Mouse (Mus musculus): ENCODE results near the gene Med25.

The Med25 gene

DNA sequence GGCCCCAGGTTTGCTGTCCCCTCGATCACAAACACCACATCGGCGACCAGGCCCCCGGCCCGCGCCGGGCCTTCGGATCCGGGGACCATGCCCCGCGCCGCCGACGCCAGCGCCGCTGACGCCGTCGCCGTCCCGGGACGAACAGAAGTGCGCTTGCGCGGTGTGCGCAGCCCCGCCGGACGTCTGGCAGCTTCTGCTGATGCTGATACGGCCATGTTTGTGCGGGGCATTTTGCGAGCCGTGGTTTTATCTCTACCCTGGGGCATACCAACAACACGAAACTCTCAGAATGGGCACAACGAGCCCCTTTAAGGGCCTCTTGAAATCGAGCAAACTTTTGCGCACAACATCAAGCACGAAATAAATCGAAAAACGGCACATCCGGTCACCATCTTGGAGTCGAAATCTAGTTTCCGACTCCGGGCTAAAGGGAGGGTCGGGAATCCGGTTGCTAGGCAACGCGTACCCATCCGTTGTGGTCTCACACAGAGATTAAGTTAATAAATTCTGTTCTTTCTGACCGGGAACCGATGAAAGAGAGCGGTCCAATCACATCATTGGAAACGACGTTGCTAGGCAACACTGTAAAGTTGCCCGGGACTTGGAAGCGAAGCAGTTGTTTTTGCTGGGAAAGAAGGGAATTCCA is at the start of gene Med25:
Gene Med25 (minus strand): TSS at position 437 of the 646 bp plus-strand sequence.
- DNase-seq (ENCODE audit: extremely low spot score, low read depth, low spot score): peak; percentile 98

DNA sequence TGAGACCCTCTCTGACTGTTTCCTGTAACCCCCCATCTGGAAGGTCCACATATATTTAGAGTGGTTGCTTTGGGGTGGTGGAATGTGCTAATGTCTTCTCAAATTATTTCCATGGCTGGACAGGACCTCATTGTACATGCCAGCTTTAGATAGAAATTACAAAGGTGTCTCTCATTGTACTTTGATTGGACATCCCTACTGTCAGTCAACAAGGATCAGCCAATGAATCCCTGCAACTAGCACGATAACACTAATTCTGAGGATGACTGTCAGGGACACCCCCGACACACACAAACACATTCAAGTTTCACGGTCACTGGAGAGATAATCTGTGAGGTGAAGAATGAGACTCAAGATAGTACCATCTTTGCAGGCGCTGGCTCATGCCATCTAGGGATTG is 46.2 kb upstream of the Med25 start:
- no peak for DNase-seq (ENCODE audit: extremely low spot score, low read depth, low spot score)

DNA sequence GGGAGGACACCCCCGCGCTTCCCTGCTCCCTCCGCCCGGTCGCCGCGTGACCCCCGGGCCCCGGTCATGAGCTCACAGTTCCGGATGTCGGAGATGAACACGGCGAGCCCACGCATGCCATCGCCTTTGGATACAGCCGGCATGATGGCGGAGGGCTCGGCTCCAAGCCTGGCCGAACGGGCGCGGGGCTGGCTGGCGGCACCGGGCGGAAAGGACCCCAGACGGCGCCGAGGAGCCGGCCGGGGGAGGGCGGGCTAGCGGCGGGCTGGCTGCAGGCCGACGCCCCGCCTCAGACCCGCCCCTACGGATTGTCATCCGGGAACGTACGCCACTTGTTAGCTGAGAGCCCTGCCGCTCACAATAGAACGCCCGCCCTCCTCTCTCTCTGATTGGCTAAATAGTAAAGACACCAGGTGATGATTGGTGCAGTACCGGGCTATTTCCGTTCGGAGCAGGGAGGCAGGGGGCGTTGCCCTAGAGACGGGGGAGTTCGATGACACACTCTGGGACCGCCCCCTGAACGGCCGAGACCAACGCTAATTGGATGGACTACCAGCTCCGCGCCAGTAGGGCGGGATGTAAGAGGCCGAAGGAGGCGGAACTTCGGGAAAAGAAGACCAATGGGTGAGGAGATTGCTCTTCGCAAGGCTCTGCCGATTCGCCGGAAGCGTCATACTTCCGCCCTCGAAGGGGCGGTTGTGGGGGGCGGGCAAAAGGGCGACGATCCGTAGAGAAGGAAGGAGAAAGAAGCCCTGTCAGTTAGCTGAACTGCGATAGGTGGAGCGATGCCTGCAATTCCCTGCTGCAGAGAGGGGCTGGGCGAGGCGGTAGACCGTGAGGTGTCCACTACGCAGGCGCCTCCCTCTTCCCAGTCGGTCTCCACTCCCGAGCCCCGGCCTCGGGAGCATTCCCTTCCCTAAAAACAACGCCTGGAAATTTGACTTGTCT is 37.0 kb upstream of the Med25 start, which contains the start of gene Ap2a1:
Gene Ap2a1 (minus strand): TSS at position 293 of the 948 bp plus-strand sequence.
- DNase-seq (ENCODE audit: extremely low spot score, low read depth, low spot score): peak; percentile 99

DNA sequence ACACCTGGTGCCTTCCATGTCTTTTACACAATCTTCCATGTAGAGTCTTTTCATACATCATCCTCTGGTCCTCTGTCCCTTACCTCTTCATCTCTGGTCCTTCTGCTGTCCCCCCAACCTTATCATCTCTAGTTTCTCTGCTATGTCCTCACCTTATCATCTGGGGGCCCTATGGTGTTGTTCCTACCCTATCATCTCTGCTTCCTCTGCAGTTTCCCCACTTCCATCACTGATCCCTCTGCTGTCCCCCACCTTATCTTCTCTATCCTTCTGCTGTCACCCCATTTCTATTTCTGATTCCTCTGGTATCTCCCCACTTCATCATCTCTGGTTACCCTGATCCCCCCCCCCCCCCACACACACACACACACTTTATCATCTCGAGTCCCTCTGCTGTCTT is 36.1 kb upstream of the Med25 start:
- DNase-seq (ENCODE audit: extremely low spot score, low read depth, low spot score): no peak

DNA sequence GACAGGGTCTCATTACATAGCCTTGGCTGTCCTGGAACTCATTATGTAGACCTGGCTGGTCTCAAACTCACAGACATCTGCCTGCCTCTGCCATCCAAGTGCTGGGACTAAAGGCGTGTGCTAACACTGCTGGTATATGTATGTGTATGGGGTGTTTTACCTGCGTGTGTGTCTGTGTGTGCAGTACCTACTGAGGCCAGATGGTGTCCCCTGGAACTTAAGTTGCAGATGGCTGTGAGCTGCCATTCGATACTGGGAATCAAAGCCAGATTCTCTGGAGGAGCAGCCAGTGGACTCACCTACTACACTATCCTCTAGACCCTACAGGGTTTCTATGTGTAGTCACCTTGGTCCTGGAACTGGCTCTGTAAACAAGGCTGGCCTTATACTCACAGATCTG is 33.0 kb upstream of the Med25 start:
- DNase-seq (ENCODE audit: extremely low spot score, low read depth, low spot score): no peak

DNA sequence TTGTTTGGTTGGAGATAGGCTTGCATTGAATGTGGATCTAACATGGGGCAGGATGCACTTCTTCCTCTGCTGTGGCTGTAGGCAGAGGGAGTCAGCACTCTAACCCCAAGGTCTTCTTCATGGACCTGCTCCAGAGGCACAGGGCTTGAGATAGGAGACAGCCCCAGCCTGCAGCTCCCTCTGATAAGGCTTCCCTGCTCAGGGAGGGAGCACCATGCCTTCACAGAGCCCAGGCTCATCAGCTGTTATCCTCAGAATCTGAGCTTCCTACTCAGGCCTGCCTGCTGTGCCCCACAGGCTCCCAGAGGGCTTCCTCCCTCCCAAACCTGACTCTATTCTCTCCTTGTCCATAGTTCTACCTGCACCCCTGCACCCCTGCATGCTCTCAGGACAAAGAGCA is 30.0 kb upstream of the Med25 start:
- no peak for DNase-seq (ENCODE audit: extremely low spot score, low read depth, low spot score)

DNA sequence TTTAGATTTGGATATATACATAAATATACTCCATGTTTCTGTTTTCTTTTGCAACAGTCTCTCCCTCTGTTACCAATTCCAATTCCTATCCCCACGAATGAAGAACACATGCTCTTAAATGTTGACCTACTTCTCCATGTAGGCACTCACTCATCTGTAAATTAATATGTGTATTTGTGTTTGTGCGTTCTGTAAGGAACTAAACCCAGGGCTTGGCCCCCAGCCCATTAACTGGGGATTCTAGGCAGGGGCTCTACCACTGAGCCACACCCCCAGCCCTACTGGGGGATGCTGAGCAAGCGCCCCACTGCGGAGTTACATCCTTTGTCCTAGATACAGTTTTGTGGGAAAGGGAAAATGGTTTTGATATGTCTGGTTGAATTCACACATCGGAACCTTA is 26.6 kb upstream of the Med25 start:
- no peak for DNase-seq (ENCODE audit: extremely low spot score, low read depth, low spot score)

DNA sequence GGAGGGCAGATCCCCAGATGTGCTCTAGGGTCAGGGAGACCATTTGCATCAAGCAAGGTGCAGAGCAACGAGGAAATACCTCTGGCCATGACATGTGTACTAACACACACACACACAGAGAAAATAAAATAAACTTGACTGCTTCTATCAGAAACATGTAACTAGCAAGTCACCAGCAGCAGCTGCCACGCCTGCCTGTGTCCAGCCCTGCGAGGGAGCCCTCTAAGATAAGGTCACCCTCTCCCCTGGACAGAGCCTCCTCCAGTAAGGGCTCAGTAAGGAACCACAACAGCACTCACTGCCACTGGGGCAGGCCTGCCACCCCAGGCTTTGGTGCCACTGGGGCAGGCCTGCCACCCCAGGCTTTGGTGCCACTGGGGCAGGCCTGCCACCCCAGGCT is 25.7 kb upstream of the Med25 start:
- no peak for DNase-seq (ENCODE audit: extremely low spot score, low read depth, low spot score)

DNA sequence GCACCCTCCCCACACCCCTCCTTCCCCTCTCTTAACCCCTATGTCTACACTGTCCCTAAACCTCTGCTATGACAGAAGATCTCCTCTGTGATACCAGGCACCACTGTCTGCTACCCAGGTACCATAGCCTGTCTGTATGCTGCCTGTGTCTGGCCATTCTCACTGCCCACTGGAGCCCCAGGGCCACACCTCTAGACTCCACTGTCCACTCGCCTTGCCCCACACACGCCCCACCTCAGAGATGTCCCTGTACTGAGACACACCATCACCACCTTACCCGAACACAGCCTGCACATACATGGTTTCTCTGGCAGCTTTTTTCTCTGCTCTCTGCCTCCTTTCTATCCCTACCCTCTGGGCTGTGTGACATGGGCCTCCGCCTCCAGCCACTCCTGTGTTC is 24.4 kb upstream of the Med25 start:
- no peak for DNase-seq (ENCODE audit: extremely low spot score, low read depth, low spot score)

DNA sequence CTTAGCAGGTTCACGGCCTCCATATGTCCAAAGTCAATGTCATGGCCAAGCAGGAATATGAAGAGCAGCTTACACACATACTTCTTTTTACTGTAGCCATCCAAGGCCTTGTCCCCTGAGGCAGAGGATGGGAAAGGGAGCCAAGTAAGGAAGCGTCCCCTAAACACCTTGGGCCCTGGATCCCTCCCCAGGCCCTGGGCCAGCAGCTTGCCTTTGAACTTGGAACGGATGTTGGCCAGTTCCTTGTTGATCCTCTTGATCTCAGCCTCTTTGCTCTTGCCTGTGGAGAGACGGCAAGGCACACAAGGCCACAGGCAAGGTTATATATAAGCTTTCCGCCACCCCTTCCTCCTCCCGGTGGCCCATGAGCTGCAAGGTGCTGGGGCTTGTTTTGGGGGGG is 23.7 kb upstream of the Med25 start:
- no peak for DNase-seq (ENCODE audit: extremely low spot score, low read depth, low spot score)

DNA sequence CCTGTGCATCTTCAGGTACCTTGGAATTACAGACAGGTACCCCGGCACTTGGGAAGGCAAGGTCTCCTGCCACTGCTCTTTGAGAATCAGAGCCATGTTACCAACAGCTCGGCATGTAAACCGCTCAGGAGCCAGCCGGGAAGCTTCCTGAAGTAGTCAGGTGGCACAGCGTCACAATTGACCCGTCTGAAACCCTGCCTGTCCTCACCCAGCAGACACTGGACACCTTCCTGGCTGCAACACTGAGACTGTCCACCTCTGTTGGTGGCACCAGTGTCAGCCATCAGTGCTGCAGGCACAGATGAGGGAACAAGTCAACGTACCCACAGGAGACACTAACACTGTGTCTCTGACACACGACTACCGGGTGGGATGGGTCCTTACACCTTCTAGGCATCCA is 22.8 kb upstream of the Med25 start:
- DNase-seq (ENCODE audit: extremely low spot score, low read depth, low spot score): no peak

DNA sequence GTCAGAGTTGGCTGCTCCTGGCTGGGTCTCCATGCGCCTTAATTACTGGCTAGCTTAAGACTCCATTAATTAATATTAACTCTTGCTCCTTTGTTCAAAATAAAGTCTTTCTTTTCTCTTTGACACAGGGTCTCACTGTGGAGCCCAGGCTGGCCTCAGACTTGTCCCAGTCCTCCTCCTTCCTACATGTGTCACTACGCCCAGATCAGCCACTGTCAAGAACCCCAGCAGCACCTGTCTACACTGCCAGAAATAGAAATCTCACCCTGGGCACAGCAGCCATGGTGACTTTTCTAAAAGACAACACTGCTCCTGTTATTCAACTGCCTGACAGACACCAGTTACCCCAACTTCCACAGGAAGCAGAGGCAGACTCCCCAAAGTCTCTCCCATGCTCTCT is 21.9 kb upstream of the Med25 start:
- no peak for DNase-seq (ENCODE audit: extremely low spot score, low read depth, low spot score)

DNA sequence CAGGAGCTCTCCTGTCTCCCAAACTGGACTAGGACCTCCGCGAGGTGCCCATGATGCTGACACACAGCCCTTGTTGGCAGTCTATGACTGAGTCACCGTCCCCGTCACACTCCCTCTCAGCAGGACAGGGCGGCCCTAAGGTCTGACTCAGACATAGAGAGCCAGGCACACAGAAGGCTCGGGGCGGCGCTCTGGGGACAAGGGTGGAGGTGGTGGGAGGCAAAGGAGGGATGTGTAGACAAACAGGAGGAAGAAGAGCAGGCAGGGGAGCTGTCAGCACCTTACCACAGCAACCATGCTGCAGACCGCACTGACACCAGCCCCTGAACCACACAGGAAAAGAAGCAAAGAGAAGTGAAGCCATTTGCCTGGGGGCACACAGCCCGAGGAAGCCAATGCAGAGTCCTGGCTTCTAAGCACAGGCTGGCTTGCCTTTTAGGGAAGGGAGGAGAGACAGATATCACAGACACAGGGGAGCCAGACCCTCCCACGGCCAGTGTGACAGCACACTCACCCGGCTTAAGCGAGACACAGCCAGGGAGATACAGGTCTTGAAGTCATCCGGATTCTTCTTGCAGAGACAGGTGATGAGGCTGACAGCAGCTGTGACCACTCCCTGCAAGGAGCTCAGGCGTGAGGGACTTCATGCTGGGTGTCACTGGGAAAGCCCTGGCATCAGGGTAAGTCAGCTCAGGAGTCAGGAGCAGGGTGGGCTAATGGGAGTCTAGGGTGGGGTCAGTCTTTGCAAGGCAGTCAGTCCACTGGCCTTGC is 16.4 kb upstream of the Med25 start:
- DNase-seq (ENCODE audit: extremely low spot score, low read depth, low spot score): no peak

DNA sequence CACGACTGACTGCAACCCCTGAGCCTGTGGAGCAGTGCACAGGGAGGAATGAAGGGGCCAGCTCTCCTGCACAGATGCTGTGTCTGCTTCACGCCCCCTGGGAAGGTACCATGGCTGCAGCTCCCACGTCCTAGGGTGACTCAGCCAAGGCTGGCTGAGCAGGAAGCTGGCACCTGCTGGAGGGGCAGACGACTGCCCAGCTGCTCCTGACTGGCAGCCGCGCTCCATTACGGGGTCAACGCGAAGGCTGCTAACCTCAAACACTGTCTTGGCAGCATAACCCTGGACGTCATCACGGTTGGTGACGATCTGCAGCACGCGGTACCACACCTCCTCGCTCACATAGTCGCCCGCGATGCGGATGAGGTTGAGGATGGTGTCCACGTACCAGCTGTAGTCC is 12.9 kb upstream of the Med25 start:
- DNase-seq (ENCODE audit: extremely low spot score, low read depth, low spot score): no peak

DNA sequence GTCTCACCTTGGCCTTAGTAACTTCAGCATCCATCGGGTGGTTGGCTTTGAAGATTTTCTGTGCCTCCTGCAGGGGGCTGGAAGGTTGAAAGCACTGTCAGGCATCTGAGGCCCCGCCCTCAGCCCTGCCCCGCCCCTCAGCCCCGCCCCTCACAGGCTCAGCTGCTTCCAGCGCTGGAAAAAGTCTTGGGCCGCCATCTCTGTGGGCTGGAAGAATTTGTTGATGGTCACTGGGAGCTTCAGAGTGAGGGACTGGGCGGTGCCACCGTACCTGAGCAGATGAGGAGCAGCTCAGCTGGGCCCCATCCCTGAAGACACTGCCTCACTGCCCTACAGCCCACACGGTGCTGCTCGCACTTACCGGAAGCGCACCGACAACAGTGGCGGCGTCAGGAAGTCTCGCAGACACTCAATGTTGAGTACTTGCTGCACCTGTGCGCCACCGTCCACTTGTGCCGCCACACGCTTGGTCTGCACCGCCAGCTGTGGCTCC is 8.8 kb upstream of the Med25 start:
- DNase-seq (ENCODE audit: extremely low spot score, low read depth, low spot score): no peak

DNA sequence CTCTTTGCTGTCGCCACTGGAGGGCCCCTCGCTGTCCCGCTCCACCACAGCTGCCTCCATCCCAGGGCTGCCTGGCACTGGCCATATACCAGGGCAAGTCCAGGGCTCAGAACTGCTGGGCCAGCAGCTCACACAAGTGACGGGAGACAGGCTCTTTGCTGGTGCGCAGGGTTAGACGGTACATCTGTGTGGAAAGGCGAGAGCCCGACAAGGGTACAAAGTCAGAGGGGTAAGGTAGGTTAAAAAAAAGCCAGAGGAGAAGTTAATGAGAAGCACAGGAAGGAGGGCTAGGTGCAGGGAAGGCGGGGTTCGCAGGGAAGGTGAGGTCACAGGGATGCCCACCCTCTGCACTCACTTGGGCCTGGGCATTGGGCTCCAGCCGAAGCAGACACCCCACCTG is 8.1 kb upstream of the Med25 start:
- no peak for DNase-seq (ENCODE audit: extremely low spot score, low read depth, low spot score)

DNA sequence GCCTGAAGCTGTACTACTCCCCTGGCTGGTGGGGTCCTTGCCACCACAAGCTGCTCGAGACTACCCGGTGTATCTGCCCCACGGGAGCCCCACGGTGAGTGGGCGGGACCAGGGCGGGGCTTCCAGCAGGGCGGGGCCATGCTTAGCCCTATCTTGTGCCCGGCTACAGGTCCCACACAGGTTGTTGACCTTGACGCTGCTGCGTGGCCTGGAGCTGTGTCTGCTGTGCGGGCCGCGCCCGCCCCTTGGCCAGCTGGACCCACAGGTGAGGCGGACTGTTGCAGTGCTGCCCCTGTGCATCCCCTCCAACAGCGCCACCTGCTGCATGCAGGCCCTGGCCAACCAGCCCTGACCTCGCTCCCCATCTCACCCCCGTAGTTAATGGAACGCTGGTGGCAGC is 6.1 kb upstream of the Med25 start:
- DNase-seq (ENCODE audit: extremely low spot score, low read depth, low spot score): no peak

DNA sequence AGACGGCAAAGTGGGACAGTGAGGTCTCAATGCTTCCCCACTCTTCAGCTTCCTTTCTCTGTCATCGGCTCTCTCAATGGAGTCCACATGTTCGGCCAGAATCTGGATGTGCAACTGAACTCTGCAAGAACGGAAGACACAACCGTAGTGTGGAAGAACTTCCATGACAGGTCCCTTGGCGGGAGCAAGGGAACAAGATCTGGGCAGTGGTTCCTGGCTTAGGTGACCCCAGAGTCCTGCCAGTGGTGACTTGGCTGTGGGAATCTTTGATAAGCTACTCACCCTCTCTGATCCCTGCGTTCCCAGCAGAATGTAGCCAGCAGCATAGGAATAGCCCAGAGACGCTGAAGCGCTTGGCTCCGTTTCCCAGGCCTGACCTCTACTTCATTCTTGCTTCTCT is 4.0 kb upstream of the Med25 start:
- no peak for DNase-seq (ENCODE audit: extremely low spot score, low read depth, low spot score)

DNA sequence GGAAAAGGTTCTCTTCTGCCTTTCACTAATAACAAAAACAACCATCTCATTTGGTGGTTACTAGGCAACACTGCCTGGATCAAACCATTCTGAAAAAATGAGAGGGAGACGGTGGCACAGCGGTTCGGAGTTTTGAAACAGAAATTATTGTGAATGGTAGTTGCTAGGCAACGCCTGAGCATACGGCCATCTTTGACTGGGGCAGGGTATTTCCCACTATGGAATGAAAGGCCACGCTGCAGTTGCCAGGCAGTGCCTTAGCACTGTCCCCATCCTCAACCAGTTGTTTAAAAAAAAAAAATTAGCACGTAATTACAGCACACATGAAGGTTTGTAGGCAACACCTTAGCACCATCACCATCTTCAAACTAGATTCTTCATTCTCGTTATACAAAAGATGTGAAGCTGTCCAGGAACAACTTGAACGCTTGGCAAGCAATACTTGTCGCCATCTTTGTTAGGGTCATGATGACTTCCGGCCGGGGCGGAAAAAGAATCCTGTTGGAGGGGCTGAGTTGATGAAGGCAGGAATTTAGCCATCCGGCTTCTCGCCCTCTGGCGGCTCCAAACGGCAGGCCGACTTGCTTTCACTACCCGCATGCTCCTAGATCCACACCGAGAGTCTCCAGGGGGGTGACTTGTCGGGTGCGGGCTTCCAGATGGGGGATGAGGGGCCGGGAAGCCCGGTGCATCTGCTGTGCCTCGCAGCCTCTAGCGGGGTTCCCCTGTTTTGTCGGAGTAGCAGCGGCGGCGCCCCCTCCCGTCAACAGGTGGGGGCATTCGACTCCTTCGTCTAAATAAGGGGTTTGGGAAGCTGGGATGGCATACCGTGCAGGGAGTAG is 3.3 kb upstream of the Med25 start, which contains the start of gene Fuz:
Gene Fuz (plus strand): TSS at position 487 of the 842 bp plus-strand sequence.
- DNase-seq (ENCODE audit: extremely low spot score, low read depth, low spot score): peak; percentile 97

DNA sequence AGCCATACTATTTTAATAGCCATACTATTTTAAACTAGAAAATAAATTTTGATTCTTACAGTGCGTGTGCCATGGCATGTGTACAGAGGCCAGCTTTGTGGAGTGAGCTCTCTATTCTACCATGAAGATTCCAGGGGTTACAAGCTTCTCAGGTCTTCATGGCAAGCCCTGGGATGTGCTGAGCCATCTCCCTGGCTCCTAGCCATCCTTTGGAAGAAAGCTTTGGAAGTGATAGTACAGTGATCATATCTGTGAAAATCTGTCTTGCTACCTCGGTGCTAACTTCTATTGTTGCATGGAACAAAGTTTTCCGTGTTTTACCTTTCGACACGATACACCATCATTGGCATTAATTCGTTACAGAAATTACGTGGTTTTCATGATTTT is 2.7 kb upstream of the Med25 start:
- DNase-seq (ENCODE audit: extremely low spot score, low read depth, low spot score): no peak

Measured in hindlimb bud, embryonic 11.5 days (tissue).